Mouse (Mus musculus) liver, embryonic 14.5 days (tissue): ENCODE data around the gene Unc13a.

ENCODE experiments used
- CTCF ChIP-seq: IDR thresholded peaks from 2 replicates; pipeline ENCODE4 v1.5.1; 2016; ENCODE audit warnings: antibody characterized with exemption, low read depth, control low read depth
- EP300 ChIP-seq: IDR thresholded peaks from 2 replicates; pipeline ENCODE4 v1.6.1; 2016; ENCODE audit warnings: antibody characterized with exemption, low read depth

DNA sequence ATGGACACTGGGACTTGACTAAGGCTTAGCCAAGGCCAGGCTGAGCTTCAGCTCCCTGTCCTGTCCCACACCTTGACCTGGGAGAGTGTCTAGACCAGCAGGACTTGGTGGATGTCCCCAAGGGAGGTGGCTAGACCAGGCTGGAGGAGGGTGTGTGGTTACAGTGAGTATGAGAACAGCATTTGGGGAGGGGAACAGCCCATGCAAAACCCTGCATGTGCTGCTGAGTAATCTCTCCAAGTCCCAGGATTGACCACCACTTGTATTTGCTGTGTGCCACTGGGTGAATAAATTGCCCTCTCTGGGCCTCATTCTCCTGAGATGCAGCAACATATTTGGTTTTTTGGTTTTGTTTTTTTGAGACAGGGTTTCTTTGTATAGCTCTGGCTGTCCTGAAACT, 73.2 kb downstream of the Unc13a start:
- TF ChIP-seq EP300 = no peak
- no peak for TF ChIP-seq CTCF
